ENCODE assay signal across 9 mouse cellular contexts in the genomic region with DNA sequence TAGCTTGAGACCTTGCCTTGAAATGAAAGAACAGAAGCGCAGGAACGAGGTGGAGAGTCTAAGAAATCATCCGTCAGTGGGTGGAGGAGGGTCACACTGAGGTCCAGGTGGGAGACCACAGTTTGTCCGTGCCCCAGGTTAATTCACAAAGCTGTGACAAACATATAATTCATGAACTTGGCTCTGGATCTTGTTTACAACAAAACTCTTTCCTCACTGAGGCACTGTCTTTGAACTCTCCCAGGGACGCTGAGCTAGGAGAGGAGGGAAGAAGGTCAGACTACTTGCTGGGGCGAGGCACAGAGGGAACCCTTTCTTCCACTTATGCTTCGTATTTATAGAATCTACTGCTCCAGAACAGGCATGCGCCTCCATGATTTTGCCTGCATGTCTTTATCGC.
A peak's percentile ranks its signal among the peaks of the same experiment; 100 is the strongest.
DNase-seq lines count a peak whose midpoint lies in the region; ATAC-seq and TF ChIP-seq lines count a peak whose summit lies in the region.
"Had no signal": no experiment of that assay in that cellular context is flagged by ENCODE, and none has a peak within 500 bp of the region (broad histone marks: within the 10 kb centered on the region; RNA-seq: fewer than 3 reads in every experiment).

No protein-coding gene starts in this region.

- no peak for TF ChIP-seq CTCF in intestine, postnatal 0 days (IDR thresholded peaks at IDR 0.05; ENCODE audit: low read depth)

- H3K4me3 ChIP-seq in forebrain, embryonic 13.5 days = no peak overlapping the region
- H3K4me3 ChIP-seq in forebrain, embryonic 15.5 days = no peak overlapping the region
- H3K4me3 ChIP-seq in kidney, embryonic 16.5 days (ENCODE audit: low read length) = no peak overlapping the region
- no peak overlapping the region for H3K4me3 ChIP-seq in intestine, postnatal 0 days (ENCODE audit: low read depth, low read length)

- no peak for ATAC-seq in forebrain, embryonic 13.5 days
- no peak for ATAC-seq in forebrain, embryonic 15.5 days (replicated peaks)
- ATAC-seq in kidney, embryonic 16.5 days (ENCODE audit: low FRiP score, low TSS enrichment) = no peak
- ATAC-seq in intestine, postnatal 0 days = no peak

- H3K27ac ChIP-seq in forebrain, embryonic 13.5 days = peak overlapping the region; percentile 46; the same call in 1 of the 2 replicates
- no peak overlapping the region for H3K27ac ChIP-seq in forebrain, embryonic 15.5 days (replicated peaks)
- H3K27ac ChIP-seq in kidney, embryonic 16.5 days (ENCODE audit: low read length) = peak overlapping the region; percentile 78
- peak overlapping the region; percentile 60; the same call in 1 of the 2 replicates for H3K27ac ChIP-seq in intestine, postnatal 0 days (ENCODE audit: low read depth, low read length)

- DNase-seq in kidney, postnatal 10 days = no peak
- peak; percentile 55 for DNase-seq in adrenal gland, postnatal 14 days
- DNase-seq in cerebellum, adult 9-11 months = no peak
- DNase-seq in gastrocnemius, postnatal 10 days = no peak

- 0 out of 2 replicates have a peak overlapping the region, but pooled peaks have one; percentile 17 for H3K9ac ChIP-seq in forebrain, embryonic 13.5 days
- H3K9ac ChIP-seq in forebrain, embryonic 15.5 days (replicated peaks) = no peak overlapping the region
- no peak overlapping the region for H3K9ac ChIP-seq in kidney, embryonic 16.5 days (replicated peaks; ENCODE audit: low read length)
- H3K9ac ChIP-seq in intestine, postnatal 0 days (ENCODE audit: low read depth, low read length) = no peak overlapping the region
- H3K9ac ChIP-seq: lung, embryonic 14.5 days had no signal

- peaks cover 79% of the 10 kb centered on the region for H3K4me1 ChIP-seq in forebrain, embryonic 13.5 days
- H3K4me1 ChIP-seq in forebrain, embryonic 15.5 days = peaks cover 74% of the 10 kb centered on the region
- peaks cover 13% of the 10 kb centered on the region for H3K4me1 ChIP-seq in kidney, embryonic 16.5 days (ENCODE audit: insufficient read depth, low read length)
- H3K4me1 ChIP-seq in intestine, postnatal 0 days (replicated peaks; ENCODE audit: control insufficient read depth, insufficient read depth, low read length) = peaks cover 14% of the 10 kb centered on the region

- 0 out of 2 replicates have a peak, but pooled peaks cover 5% of the 10 kb centered on the region for H3K36me3 ChIP-seq in forebrain, embryonic 13.5 days (ENCODE audit: poor library complexity, severe bottlenecking)
- H3K36me3 ChIP-seq in forebrain, embryonic 15.5 days = no peaks in the 10 kb centered on the region
- H3K36me3 ChIP-seq in kidney, embryonic 16.5 days (ENCODE audit: insufficient read depth, low read length) = no peaks in the 10 kb centered on the region
- H3K36me3 ChIP-seq in intestine, postnatal 0 days (ENCODE audit: control insufficient read depth, insufficient read depth) = no peaks in the 10 kb centered on the region

- 81% methylated on average over 9 of the region's 9 CpGs for WGBS in forebrain, embryonic 13.5 days
- 72% methylated on average over 9 of the region's 9 CpGs for WGBS in forebrain, embryonic 15.5 days
- WGBS in kidney, embryonic 16.5 days = 59% methylated on average over 9 of the region's 9 CpGs
- WGBS in intestine, postnatal 0 days = 70% methylated on average over 9 of the region's 9 CpGs

- H3K4me2 ChIP-seq in forebrain, embryonic 13.5 days = no peak overlapping the region
- no peak overlapping the region for H3K4me2 ChIP-seq in forebrain, embryonic 15.5 days (replicated peaks)
- no peak overlapping the region for H3K4me2 ChIP-seq in kidney, embryonic 16.5 days (replicated peaks; ENCODE audit: low read depth, low read length)
- H3K4me2 ChIP-seq in intestine, postnatal 0 days (replicated peaks; ENCODE audit: low read depth) = 0 out of 2 replicates have a peak overlapping the region, but pooled peaks have one; percentile 27
- H3K4me2 ChIP-seq: lung, embryonic 14.5 days had no signal

- no peaks in the 10 kb centered on the region for H3K9me3 ChIP-seq in forebrain, embryonic 13.5 days (replicated peaks)
- H3K9me3 ChIP-seq in forebrain, embryonic 15.5 days = no peaks in the 10 kb centered on the region
- H3K9me3 ChIP-seq in kidney, embryonic 16.5 days (ENCODE audit: low read length) = no peaks in the 10 kb centered on the region
- no peaks in the 10 kb centered on the region for H3K9me3 ChIP-seq in intestine, postnatal 0 days (ENCODE audit: control insufficient read depth)

- H3K27me3 ChIP-seq in forebrain, embryonic 13.5 days = peaks cover 6% of the 10 kb centered on the region
- H3K27me3 ChIP-seq in forebrain, embryonic 15.5 days = no peaks in the 10 kb centered on the region
- H3K27me3 ChIP-seq in kidney, embryonic 16.5 days (ENCODE audit: insufficient read depth, low read length) = no peaks in the 10 kb centered on the region
- no peaks in the 10 kb centered on the region for H3K27me3 ChIP-seq in intestine, postnatal 0 days (replicated peaks; ENCODE audit: control insufficient read depth, insufficient read depth, low read length)
